Mouse (Mus musculus) heart, postnatal 36 days (tissue): ENCODE results near the gene Krtap21-1. TPM values are rescaled to one million over a fixed set of nuclear protein-coding genes. Genes with fewer than 3 reads are reported as not detected.

Experiments used
- DNase-seq, 2 experiments: peaks; one replicate each; pipeline ENCODE4 v3.0.0; 2021 to 2022
- intact Hi-C: fragments of 180-260 bp; cut with DNase I; formaldehyde crosslinking; loops from one replicate; pipeline ENCODE4 v1.15.1; 2025
- total RNA-seq, 2 experiments: library from RNA; stranded (reverse); gene quantifications; 2 replicates each; pipeline ENCODE4 v1.2.3; 2021

The Krtap21-1 gene
- total RNA-seq, result not detected

GRCm38 (mm10) chr16:89403768-89404167 lies at the start of gene Krtap21-1:
Krtap21-1 (minus strand) TSS chr16:89403868.
- intact Hi-C loops, result no loop called here
- no peak for DNase-seq

- DNase-seq, result no peak
These were observed 25.9 kb upstream of the Krtap21-1 start for GRCm38 (mm10) chr16:89429586-89429985.

GRCm38 (mm10) chr16:89425310-89425709 lies 21.6 kb upstream of the Krtap21-1 start:
- intact Hi-C loops, result no loop called here
- no peak for DNase-seq

More at GRCm38 (mm10) chr16:89429586-89429985, 25.9 kb upstream of the Krtap21-1 start:
- intact Hi-C loops, result no loop called here

- no peak for DNase-seq
- intact Hi-C loops, result no loop called here
These were observed 16.3 kb upstream of the Krtap21-1 start, which contains the start of gene Krtap6-2 for GRCm38 (mm10) chr16:89420011-89420410. Krtap6-2 (minus strand) TSS chr16:89420111.

GRCm38 (mm10) chr16:89416311-89416710 lies 12.6 kb upstream of the Krtap21-1 start:
- intact Hi-C loops, result no loop called here
- no peak for DNase-seq

GRCm38 (mm10) chr16:89410345-89411068 lies 6.8 kb upstream of the Krtap21-1 start:
- DNase-seq, result no peak
- intact Hi-C loops, result no loop called here

- DNase-seq, result no peak
- intact Hi-C loops, result no loop called here
These were observed 30.8 kb downstream of the Krtap21-1 start for GRCm38 (mm10) chr16:89372734-89373461.

Other genes with a start within 250 kb of the Krtap21-1 start
- gene Gm9789, start 245.9 kb downstream of the Krtap21-1 start, total RNA-seq, result not detected
- gene Gm7735, start 234.4 kb downstream of the Krtap21-1 start, total RNA-seq, result not detected
- not detected for gene 1110057P08Rik, start 229.1 kb downstream of the Krtap21-1 start, total RNA-seq
- gene Krtap20-2, start 198.0 kb downstream of the Krtap21-1 start, total RNA-seq, result not detected
- gene Krtap6-2, start 16.2 kb upstream of the Krtap21-1 start, total RNA-seq, result not detected
- not detected for gene Krtap8-1, start 84.1 kb upstream of the Krtap21-1 start, total RNA-seq
- not detected for gene Krtap7-1, start 104.5 kb upstream of the Krtap21-1 start, total RNA-seq
- gene Krtap11-1, start 167.3 kb upstream of the Krtap21-1 start, total RNA-seq, result not detected